Mouse (Mus musculus) small intestine, adult 2 months (tissue): ENCODE results near the gene Dlg2. TPM values are rescaled to one million over a fixed set of nuclear protein-coding genes. Genes with fewer than 3 reads are reported as not detected.

Experiments used
- H3K27ac ChIP-seq: fragments of 200-500 bp; 2 replicates; pipeline ENCODE4 v1.5.1; 2012; ENCODE audit warnings: low read depth, low read length, control low read depth, inconsistent platforms; ENCODE audit not compliant: insufficient read depth
- H3K27me3 ChIP-seq: fragments of 200-500 bp; 2 replicates; pipeline ENCODE4 v1.6.1; 2012; ENCODE audit warnings: mild to moderate bottlenecking, moderate library complexity, low read length, inconsistent platforms; ENCODE audit not compliant: control insufficient read depth, insufficient read depth
- H3K36me3 ChIP-seq: fragments of 200-500 bp; 2 replicates; pipeline ENCODE4 v1.6.1; 2012; ENCODE audit warnings: mild to moderate bottlenecking, low read length, control low read depth, inconsistent platforms; ENCODE audit not compliant: control insufficient read depth, insufficient read depth
- H3K4me1 ChIP-seq: fragments of 200-500 bp; 2 replicates; pipeline ENCODE4 v1.6.1; 2012; ENCODE audit warnings: low read length, inconsistent platforms, mixed read lengths; ENCODE audit not compliant: control insufficient read depth, insufficient read depth, insufficient read length
- H3K4me3 ChIP-seq: fragments of 200-500 bp; 2 replicates; pipeline ENCODE4 v1.5.1; 2012; ENCODE audit warnings: low read depth, mild to moderate bottlenecking, control low read depth, inconsistent platforms, low read length, moderate library complexity
- CTCF ChIP-seq: fragments of 200-500 bp; IDR thresholded peaks from 2 replicates; pipeline ENCODE4 v1.5.1; 2012; ENCODE audit warnings: low read depth, mild to moderate bottlenecking, control low read depth, inconsistent platforms, low read length, moderate library complexity, mixed read lengths; ENCODE audit not compliant: insufficient replicate concordance, insufficient read length; ENCODE audit errors: extremely low read depth
- POLR2A ChIP-seq: fragments of 200-500 bp; IDR thresholded peaks from 2 replicates; pipeline ENCODE4 v1.6.1; 2012; ENCODE audit warnings: low read depth, mild to moderate bottlenecking, control low read depth, inconsistent platforms, low read length, moderate library complexity
- WGBS: fragments of 180-500 bp; shearing (Covaris S2); methylation state at CpG from one replicate; pipeline ENCODE4 v1.1.7; 2018; 5-methylcytosine and 5-hydroxymethylcytosine counted together
- polyA plus RNA-seq: library from polyadenylated mRNA; depleted of rRNA; stranded (reverse); fragments of >200 nt; gene quantifications from 2 replicates; pipeline ENCODE4 v1.2.3, GENCODE M21; 2012

Dlg2 gene
- polyA plus RNA-seq, 1 experiment = 0.38 TPM

DNA sequence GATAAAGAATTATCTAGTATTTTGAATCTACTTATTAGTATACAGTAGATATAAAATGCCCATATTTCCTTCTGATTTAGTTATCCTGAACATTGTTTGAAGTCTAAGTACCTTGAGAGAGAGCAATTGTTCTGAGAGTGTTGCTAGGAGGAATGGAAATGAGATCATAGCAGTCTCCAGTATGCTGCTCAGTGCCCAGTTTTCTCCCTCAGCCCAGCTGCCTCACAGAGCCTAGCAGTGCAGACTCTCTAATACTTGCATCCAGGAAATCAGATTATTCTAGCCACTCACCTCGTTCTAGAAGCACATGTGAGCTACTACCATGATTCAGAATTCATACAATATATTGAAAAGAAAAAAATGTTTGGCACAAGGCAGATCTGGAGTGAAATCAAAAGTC lies 907.4 kb downstream of the Dlg2 start:
- H3K27me3 ChIP-seq = no peaks in the 10 kb centered on the region
- H3K36me3 ChIP-seq = no peaks in the 10 kb centered on the region
- H3K27ac ChIP-seq = no peak overlapping the region
- 18% methylated on average over 1 of the region's 1 CpGs for WGBS
- TF ChIP-seq CTCF = no peak
- no peak overlapping the region for H3K4me3 ChIP-seq
- no peaks in the 10 kb centered on the region for H3K4me1 ChIP-seq

DNA sequence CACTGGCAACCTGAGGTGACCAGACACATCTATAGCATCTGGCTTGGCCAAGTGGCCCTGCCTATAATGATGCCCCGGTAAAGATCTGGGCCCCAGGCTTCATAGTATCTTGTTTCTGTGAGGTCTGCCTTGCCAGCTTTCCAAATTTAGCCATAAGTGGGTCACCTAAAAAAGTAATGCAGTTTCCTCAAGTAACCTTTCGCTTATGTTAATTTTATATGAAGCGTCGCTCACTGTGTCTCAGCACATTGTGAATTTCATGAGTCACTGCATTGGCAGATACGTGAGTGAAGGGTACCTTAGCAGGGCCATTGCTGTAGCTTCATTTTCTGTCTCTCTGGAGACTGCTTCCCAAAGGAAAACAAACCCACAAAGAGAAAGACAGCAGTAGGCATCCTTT lies 912.8 kb downstream of the Dlg2 start:
- Histone ChIP-seq H3K4me3 (no peak overlapping the region), H3K27me3 (no peaks in the 10 kb centered on the region), H3K36me3 (no peaks in the 10 kb centered on the region), H3K4me1 (no peaks in the 10 kb centered on the region), H3K27ac (no peak overlapping the region)
- WGBS = 86% methylated on average over 5 of the region's 5 CpGs
- no peak for TF ChIP-seq CTCF
- no peak for TF ChIP-seq POLR2A

DNA sequence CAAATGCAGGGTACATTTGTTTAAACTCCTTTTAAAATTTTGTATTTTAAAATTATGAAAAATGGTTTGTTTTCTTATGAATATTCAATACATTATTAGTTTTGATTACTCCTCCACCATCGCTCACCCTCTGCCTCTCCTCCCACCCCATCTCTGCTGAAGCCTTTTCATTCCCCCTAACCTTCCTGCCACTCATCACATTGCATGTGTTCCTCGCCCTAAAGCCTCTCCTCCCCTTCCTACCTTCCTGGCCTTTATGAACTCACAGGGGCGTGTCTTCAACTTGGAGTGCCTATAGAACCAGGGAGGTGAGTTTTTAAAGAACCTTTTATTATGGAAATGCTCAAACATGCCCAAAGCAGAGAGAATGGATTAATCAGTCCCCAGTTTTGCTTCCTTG lies 921.4 kb downstream of the Dlg2 start:
- H3K27me3 ChIP-seq = no peaks in the 10 kb centered on the region

DNA sequence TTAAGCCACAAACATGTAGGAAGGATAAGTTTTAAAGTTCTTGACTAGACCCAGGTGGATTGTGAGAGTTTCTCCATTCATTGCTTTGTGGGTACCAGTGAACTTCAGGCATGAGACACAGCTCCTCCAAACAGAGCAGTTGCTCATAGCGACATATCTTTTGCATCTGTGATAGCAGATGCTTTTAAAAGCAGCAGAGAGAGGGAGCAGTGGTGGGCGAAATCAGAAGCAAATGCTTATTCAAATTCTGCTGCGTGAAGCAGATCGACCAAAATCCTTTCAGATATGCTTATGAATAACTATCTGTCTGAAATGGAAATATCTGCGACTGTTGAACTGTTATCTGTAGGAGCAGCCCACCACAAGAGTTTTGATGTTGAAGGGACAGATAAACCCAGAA lies 935.6 kb downstream of the Dlg2 start:
- H3K4me1 ChIP-seq = no peaks in the 10 kb centered on the region
- 75% methylated on average over 5 of the region's 5 CpGs for WGBS
- H3K27me3 ChIP-seq = no peaks in the 10 kb centered on the region
- H3K4me3 ChIP-seq = no peak overlapping the region
- H3K27ac ChIP-seq = no peak overlapping the region
- TF ChIP-seq POLR2A (no peak), CTCF (no peak)
- H3K36me3 ChIP-seq = no peaks in the 10 kb centered on the region

More for the DNA sequence above, 921.4 kb downstream of the Dlg2 start:
- Histone ChIP-seq H3K36me3 (no peaks in the 10 kb centered on the region), H3K27ac (no peak overlapping the region), H3K4me3 (no peak overlapping the region), H3K4me1 (no peaks in the 10 kb centered on the region)
- WGBS = 44% methylated on average over 3 of the region's 3 CpGs
- TF ChIP-seq CTCF = no peak
- TF ChIP-seq POLR2A = no peak

- 69% methylated on average over 2 of the region's 2 CpGs for WGBS
Measured at GRCm38 (mm10) chr7:91414150-91414549, 937.7 kb downstream of the Dlg2 start.

GRCm38 (mm10) chr7:91414749-91415148 lies 938.3 kb downstream of the Dlg2 start:
- Histone ChIP-seq H3K4me1 (no peaks in the 10 kb centered on the region), H3K4me3 (no peak overlapping the region), H3K27me3 (no peaks in the 10 kb centered on the region), H3K36me3 (no peaks in the 10 kb centered on the region), H3K27ac (no peak overlapping the region)
- TF ChIP-seq CTCF (no peak), POLR2A (no peak)
- 82% methylated on average over 2 of the region's 2 CpGs for WGBS

More at GRCm38 (mm10) chr7:91414150-91414549, 937.7 kb downstream of the Dlg2 start:
- Histone ChIP-seq H3K27me3 (no peaks in the 10 kb centered on the region), H3K36me3 (no peaks in the 10 kb centered on the region), H3K4me1 (no peaks in the 10 kb centered on the region), H3K4me3 (no peak overlapping the region), H3K27ac (no peak overlapping the region)
- TF ChIP-seq POLR2A (no peak), CTCF (no peak)

DNA sequence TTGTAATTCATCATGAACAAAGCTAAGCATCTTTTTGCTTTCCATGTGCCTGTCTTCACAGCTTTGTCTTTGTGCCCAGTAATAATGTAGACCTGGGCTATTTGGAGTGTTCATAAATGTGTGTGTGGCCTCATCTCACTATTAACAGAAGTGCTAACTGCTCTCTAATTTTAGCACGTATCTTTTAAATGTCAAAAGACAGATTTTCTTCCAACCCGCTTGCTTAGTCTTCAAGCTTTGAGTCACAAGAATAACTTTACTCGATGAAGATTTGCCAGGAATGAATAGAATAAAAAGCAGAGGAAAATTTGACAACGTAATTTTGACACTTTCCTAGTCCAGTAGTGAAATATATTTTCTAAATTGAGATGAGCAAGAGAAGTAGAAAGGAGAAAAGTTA lies 943.7 kb downstream of the Dlg2 start:
- H3K4me3 ChIP-seq = no peak overlapping the region
- 76% methylated on average over 4 of the region's 4 CpGs for WGBS
- H3K27me3 ChIP-seq = no peaks in the 10 kb centered on the region
- no peaks in the 10 kb centered on the region for H3K36me3 ChIP-seq
- no peaks in the 10 kb centered on the region for H3K4me1 ChIP-seq
- TF ChIP-seq POLR2A = no peak
- no peak for TF ChIP-seq CTCF
- H3K27ac ChIP-seq = no peak overlapping the region

DNA sequence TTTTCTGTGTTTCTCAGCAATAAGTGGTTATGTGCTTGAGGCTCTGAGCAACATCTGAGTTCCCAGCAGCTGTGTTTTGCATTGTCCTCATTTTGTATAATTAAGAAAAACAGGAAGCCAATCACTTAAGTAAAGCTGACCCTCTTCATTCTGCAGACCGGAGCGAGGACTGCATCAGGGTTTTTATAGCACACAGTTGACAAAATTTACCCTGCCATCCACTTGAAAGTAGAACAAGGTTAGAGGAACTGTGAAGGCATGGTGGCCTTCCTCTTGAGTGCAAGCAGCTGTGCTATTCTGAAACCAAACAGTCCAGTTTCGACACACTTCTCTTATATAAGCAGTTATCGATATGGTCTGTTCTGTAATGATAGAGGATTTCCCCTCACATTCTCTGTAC lies 947.3 kb downstream of the Dlg2 start:
- no peaks in the 10 kb centered on the region for H3K36me3 ChIP-seq
- H3K4me1 ChIP-seq = no peaks in the 10 kb centered on the region
- 73% methylated on average over 4 of the region's 4 CpGs for WGBS
- no peak for TF ChIP-seq CTCF
- no peak for TF ChIP-seq POLR2A
- H3K4me3 ChIP-seq = no peak overlapping the region
- no peaks in the 10 kb centered on the region for H3K27me3 ChIP-seq
- no peak overlapping the region for H3K27ac ChIP-seq
